Mouse (Mus musculus): ENCODE measurements around the gene Olfr45. TPM values are rescaled to one million over a fixed set of nuclear protein-coding genes. Genes with fewer than 3 reads are reported as not detected.

Olfr45 gene
- total and polyA plus RNA-seq, 3 experiments: not detected

DNA sequence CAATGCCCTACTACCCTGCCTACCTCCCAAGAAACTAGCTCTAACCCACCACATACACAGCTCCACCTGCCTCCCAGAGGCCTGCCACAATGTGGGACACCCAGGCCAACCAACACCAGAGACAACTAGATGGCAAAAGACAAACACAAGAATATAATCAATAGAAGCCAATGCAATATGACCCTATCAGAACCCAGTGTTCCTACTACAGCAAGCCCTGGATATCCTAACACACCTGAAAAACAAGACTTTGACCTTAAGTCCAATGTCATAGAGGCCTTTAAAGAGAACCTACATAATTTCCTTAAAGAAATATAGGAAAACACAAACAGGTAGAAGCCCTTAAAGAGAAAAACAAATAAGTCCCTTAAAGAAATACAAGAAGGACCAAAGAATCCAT lies 43.8 kb downstream of the Olfr45 start:
- peaks cover 47% of the 10 kb centered on the region for H3K27me3 ChIP-seq (replicated peaks)
- TF ChIP-seq PAX5 (IDR thresholded peaks at IDR 0.05; ENCODE audit: low read length): no peak
- TF ChIP-seq MAZ (IDR thresholded peaks at IDR 0.05; ENCODE audit: low read depth, low read length): no peak
- no peak for TF ChIP-seq EP300 (IDR thresholded peaks at IDR 0.05; ENCODE audit: low read length)
- no peak for TF ChIP-seq POLR2AphosphoS2 (IDR thresholded peaks at IDR 0.05; ENCODE audit: low read depth, low read length)
- TF ChIP-seq USF1 (IDR thresholded peaks at IDR 0.05; ENCODE audit: low read depth, low read length): no peak
- no peak for TF ChIP-seq GABPA (IDR thresholded peaks at IDR 0.05; ENCODE audit: insufficient replicate concordance, low read depth, low read length)
- TF ChIP-seq SIN3A (IDR thresholded peaks at IDR 0.05; ENCODE audit: low read length): no peak
- TF ChIP-seq MEF2A (IDR thresholded peaks at IDR 0.05; ENCODE audit: borderline replicate concordance, low read depth, low read length): no peak
- no peak for TF ChIP-seq BHLHE40 (IDR thresholded peaks at IDR 0.05; ENCODE audit: low read depth, low read length)
- TF ChIP-seq RCOR1 (conservative IDR thresholded peaks at IDR 0.05; ENCODE audit: low read depth, low read length): no peak
- TF ChIP-seq SMC3 (IDR thresholded peaks at IDR 0.05; ENCODE audit: low read depth, low read length): no peak
- no peak for TF ChIP-seq MYC (IDR thresholded peaks at IDR 0.05; ENCODE audit: low read depth, low read length)
- no peak for TF ChIP-seq CHD2 (IDR thresholded peaks at IDR 0.05; ENCODE audit: low read length)
- TF ChIP-seq HCFC1 (IDR thresholded peaks at IDR 0.05; ENCODE audit: low read depth, low read length): no peak
- no peak for TF ChIP-seq IRF4 (IDR thresholded peaks at IDR 0.05; ENCODE audit: low read depth, low read length)
- TF ChIP-seq NRF1 (IDR thresholded peaks at IDR 0.05; ENCODE audit: low read depth, low read length): no peak
- TF ChIP-seq ZNF384 (IDR thresholded peaks at IDR 0.05; ENCODE audit: low read depth, low read length): no peak
- no peak for TF ChIP-seq USF2 (conservative IDR thresholded peaks at IDR 0.05; ENCODE audit: low read depth, low read length)
- no peak for TF ChIP-seq JUND (conservative IDR thresholded peaks at IDR 0.05; ENCODE audit: low read depth, low read length)
- no peaks in the 10 kb centered on the region for H3K79me2 ChIP-seq (replicated peaks; ENCODE audit: control insufficient read depth, extremely low read depth, insufficient read depth, poor library complexity, severe bottlenecking)
- no peak overlapping the region for H3K9ac ChIP-seq (ENCODE audit: insufficient read depth, low read depth)
- no peaks in the 10 kb centered on the region for H3K36me3 ChIP-seq (replicated peaks in 1 of 2; ENCODE audit: control insufficient read depth in 1 of 2, insufficient read depth in 1 of 2, low read length in 1 of 2)
- H3K4me1 ChIP-seq (ENCODE audit: control insufficient read depth in 1 of 2, insufficient read depth in 2 of 2): no peaks in the 10 kb centered on the region
- dilution Hi-C loops (cut with MboI; ENCODE audit: extremely low pct_ligation_motif_present, extremely low pct_unique_long_range_greater_than_20kb, low sequenced_read_pairs): no loop called here
- H3K9me3 ChIP-seq (replicated peaks; ENCODE audit: low read length): peaks cover 3% of the 10 kb centered on the region
- H3K4me2 ChIP-seq (ENCODE audit: insufficient read depth, low read depth, poor library complexity, severe bottlenecking): no peak overlapping the region
- in situ Hi-C loops (cut with MboI; ENCODE audit: low pct_ligation_motif_present, low pct_unique_long_range_greater_than_20kb, low sequenced_read_pairs): no loop called here
- DNase-seq (ENCODE audit: extremely low read depth): no peak
- H3K27ac ChIP-seq (ENCODE audit: insufficient read depth, low read depth): no peak overlapping the region
- no peak overlapping the region for H3K4me3 ChIP-seq (replicated peaks in 1 of 3; ENCODE audit: low read depth in 2 of 3, low read length in 2 of 3, poor library complexity in 1 of 3)

DNA sequence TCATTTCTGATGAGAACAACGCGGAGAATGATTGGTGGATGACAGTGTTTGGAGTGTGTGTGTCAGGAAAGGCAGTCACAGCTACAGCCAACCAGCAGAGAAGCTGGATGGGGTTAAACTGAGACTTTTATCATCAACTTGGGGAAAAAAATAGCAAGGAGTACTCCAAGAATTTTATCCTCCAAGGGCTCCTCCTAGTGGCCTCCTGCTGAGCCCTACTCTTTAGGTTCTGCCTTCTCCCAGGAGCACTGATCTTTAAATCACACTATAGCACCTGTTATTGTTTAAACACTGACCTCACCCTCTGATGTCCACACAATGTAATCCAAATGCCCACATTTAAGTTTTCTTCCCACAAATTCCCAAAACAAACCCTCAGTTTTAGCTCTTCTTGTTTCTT lies 51.4 kb downstream of the Olfr45 start:
- Histone ChIP-seq H3K9me3 (replicated peaks; ENCODE audit: low read length) (no peaks in the 10 kb centered on the region), H3K79me2 (replicated peaks; ENCODE audit: control insufficient read depth, extremely low read depth, insufficient read depth, poor library complexity, severe bottlenecking) (no peaks in the 10 kb centered on the region), H3K4me2 (ENCODE audit: insufficient read depth, low read depth, poor library complexity, severe bottlenecking) (no peak overlapping the region), H3K4me1 (ENCODE audit: control insufficient read depth in 1 of 2, insufficient read depth in 2 of 2) (no peaks in the 10 kb centered on the region), H3K4me3 (replicated peaks in 1 of 3; ENCODE audit: low read depth in 2 of 3, low read length in 2 of 3, poor library complexity in 1 of 3) (no peak overlapping the region), H3K27ac (ENCODE audit: insufficient read depth, low read depth) (no peak overlapping the region), H3K9ac (ENCODE audit: insufficient read depth, low read depth) (no peak overlapping the region), H3K27me3 (replicated peaks) (peaks cover 54% of the 10 kb centered on the region), H3K36me3 (replicated peaks in 1 of 2; ENCODE audit: control insufficient read depth in 1 of 2, insufficient read depth in 1 of 2, low read length in 1 of 2) (no peaks in the 10 kb centered on the region)
- no peak for DNase-seq (ENCODE audit: extremely low read depth)
- in situ Hi-C loops (cut with MboI; ENCODE audit: low pct_ligation_motif_present, low pct_unique_long_range_greater_than_20kb, low sequenced_read_pairs) (no loop called here), dilution Hi-C loops (cut with MboI; ENCODE audit: extremely low pct_ligation_motif_present, extremely low pct_unique_long_range_greater_than_20kb, low sequenced_read_pairs) (no loop called here)
- TF ChIP-seq KAT2A (IDR thresholded peaks at IDR 0.05; ENCODE audit: insufficient replicate concordance, low read length) (no peak), CTCF (conservative IDR thresholded peaks at IDR 0.05 in 1 of 2, IDR thresholded peaks at IDR 0.05 in 1 of 2; ENCODE audit: low read depth in 2 of 2, low read length in 2 of 2) (peak in 1 of 2 experiments; percentile 37; a peak in 2 of 4 replicates)

Other genes with a start within 250 kb of the Olfr45 start
Only the 20 nearest of the 22 such genes appear.
- gene Olfr535, start 197.7 kb upstream of the Olfr45 start, total RNA-seq (2012; rRNA removed): not detected in 2 replicates
- gene Olfr535, start 197.7 kb upstream of the Olfr45 start, total RNA-seq (2014; rRNA removed): not detected in 2 replicates
- gene Olfr535, start 197.7 kb upstream of the Olfr45 start, polyA plus RNA-seq (2012; ENCODE audit: insufficient read length, low read depth): not detected in 2 replicates
- not detected in 2 replicates for gene Olfr536, start 174.6 kb upstream of the Olfr45 start, total RNA-seq (2012; rRNA removed)
- gene Olfr536, start 174.6 kb upstream of the Olfr45 start, total RNA-seq (2014; rRNA removed): not detected in 2 replicates
- not detected in 2 replicates for gene Olfr536, start 174.6 kb upstream of the Olfr45 start, polyA plus RNA-seq (2012; ENCODE audit: insufficient read length, low read depth)
- not detected in 2 replicates for gene Olfr538, start 114.1 kb upstream of the Olfr45 start, total RNA-seq (2012; rRNA removed)
- not detected in 2 replicates for gene Olfr538, start 114.1 kb upstream of the Olfr45 start, total RNA-seq (2014; rRNA removed)
- not detected in 2 replicates for gene Olfr538, start 114.1 kb upstream of the Olfr45 start, polyA plus RNA-seq (2012; ENCODE audit: insufficient read length, low read depth)
- not detected in 2 replicates for gene Olfr46, start 80.7 kb upstream of the Olfr45 start, total RNA-seq (2012; rRNA removed)
- gene Olfr46, start 80.7 kb upstream of the Olfr45 start, total RNA-seq (2014; rRNA removed): not detected in 2 replicates
- not detected in 2 replicates for gene Olfr46, start 80.7 kb upstream of the Olfr45 start, polyA plus RNA-seq (2012; ENCODE audit: insufficient read length, low read depth)
- not detected in 2 replicates for gene Olfr61, start 53.0 kb upstream of the Olfr45 start, total RNA-seq (2012; rRNA removed)
- gene Olfr61, start 53.0 kb upstream of the Olfr45 start, total RNA-seq (2014; rRNA removed): not detected in 2 replicates
- gene Olfr61, start 53.0 kb upstream of the Olfr45 start, polyA plus RNA-seq (2012; ENCODE audit: insufficient read length, low read depth): not detected in 2 replicates
- not detected in 2 replicates for gene Olfr53, start 35.5 kb upstream of the Olfr45 start, total RNA-seq (2012; rRNA removed)
- not detected in 2 replicates for gene Olfr53, start 35.5 kb upstream of the Olfr45 start, total RNA-seq (2014; rRNA removed)
- not detected in 2 replicates for gene Olfr53, start 35.5 kb upstream of the Olfr45 start, polyA plus RNA-seq (2012; ENCODE audit: insufficient read length, low read depth)
- not detected in 2 replicates for gene Olfr539, start 22.0 kb upstream of the Olfr45 start, total RNA-seq (2012; rRNA removed)
- gene Olfr539, start 22.0 kb upstream of the Olfr45 start, total RNA-seq (2014; rRNA removed): not detected in 2 replicates
- gene Olfr539, start 22.0 kb upstream of the Olfr45 start, polyA plus RNA-seq (2012; ENCODE audit: insufficient read length, low read depth): not detected in 2 replicates
- not detected in 2 replicates for gene Olfr541, start 15.3 kb downstream of the Olfr45 start, total RNA-seq (2012; rRNA removed)
- not detected in 2 replicates for gene Olfr541, start 15.3 kb downstream of the Olfr45 start, total RNA-seq (2014; rRNA removed)
- gene Olfr541, start 15.3 kb downstream of the Olfr45 start, polyA plus RNA-seq (2012; ENCODE audit: insufficient read length, low read depth): not detected in 2 replicates
- not detected in 2 replicates for gene Cyp2e1, start 81.8 kb downstream of the Olfr45 start, total RNA-seq (2012; rRNA removed)
- not detected in 2 replicates for gene Cyp2e1, start 81.8 kb downstream of the Olfr45 start, total RNA-seq (2014; rRNA removed)
- gene Cyp2e1, start 81.8 kb downstream of the Olfr45 start, polyA plus RNA-seq (2012; ENCODE audit: insufficient read length, low read depth): not detected in 2 replicates
- gene Syce1, start 105.9 kb downstream of the Olfr45 start, total RNA-seq (2012; rRNA removed): not detected in 2 replicates
- not detected in 2 replicates for gene Syce1, start 105.9 kb downstream of the Olfr45 start, total RNA-seq (2014; rRNA removed)
- gene Syce1, start 105.9 kb downstream of the Olfr45 start, polyA plus RNA-seq (2012; ENCODE audit: insufficient read length, low read depth): not detected in 2 replicates
- gene Zfp941, start 140.2 kb downstream of the Olfr45 start, total RNA-seq (2012; rRNA removed): 0.29 and 0.34 TPM in 2 replicates
- not detected in 2 replicates for gene Zfp941, start 140.2 kb downstream of the Olfr45 start, total RNA-seq (2014; rRNA removed)
- not detected in 2 replicates for gene Zfp941, start 140.2 kb downstream of the Olfr45 start, polyA plus RNA-seq (2012; ENCODE audit: insufficient read length, low read depth)
- gene Urah, start 153.1 kb downstream of the Olfr45 start, total RNA-seq (2012; rRNA removed): not detected in 2 replicates
- gene Urah, start 153.1 kb downstream of the Olfr45 start, total RNA-seq (2014; rRNA removed): not detected in 2 replicates
- not detected in 2 replicates for gene Urah, start 153.1 kb downstream of the Olfr45 start, polyA plus RNA-seq (2012; ENCODE audit: insufficient read length, low read depth)
- not detected in 2 replicates for gene Scgb1c1, start 163.6 kb downstream of the Olfr45 start, total RNA-seq (2012; rRNA removed)
- not detected in 2 replicates for gene Scgb1c1, start 163.6 kb downstream of the Olfr45 start, total RNA-seq (2014; rRNA removed)
- gene Scgb1c1, start 163.6 kb downstream of the Olfr45 start, polyA plus RNA-seq (2012; ENCODE audit: insufficient read length, low read depth): not detected in 2 replicates
- not detected in 2 replicates for gene Odf3, start 165.9 kb downstream of the Olfr45 start, total RNA-seq (2012; rRNA removed)
- gene Odf3, start 165.9 kb downstream of the Olfr45 start, total RNA-seq (2014; rRNA removed): not detected in 2 replicates
- gene Odf3, start 165.9 kb downstream of the Olfr45 start, polyA plus RNA-seq (2012; ENCODE audit: insufficient read length, low read depth): not detected in 2 replicates
- gene Gm45785, start 174.4 kb downstream of the Olfr45 start, total RNA-seq (2012; rRNA removed): not detected in 2 replicates
- not detected in 2 replicates for gene Gm45785, start 174.4 kb downstream of the Olfr45 start, total RNA-seq (2014; rRNA removed)
- gene Gm45785, start 174.4 kb downstream of the Olfr45 start, polyA plus RNA-seq (2012; ENCODE audit: insufficient read length, low read depth): not detected in 2 replicates
- gene Ric8a, start 175.0 kb downstream of the Olfr45 start, total RNA-seq (2012; rRNA removed): 66.5 and 80.9 TPM in 2 replicates
- 53.2 and 54.2 TPM in 2 replicates for gene Ric8a, start 175.0 kb downstream of the Olfr45 start, total RNA-seq (2014; rRNA removed)
- 56.4 and 61.9 TPM in 2 replicates for gene Ric8a, start 175.0 kb downstream of the Olfr45 start, polyA plus RNA-seq (2012; ENCODE audit: insufficient read length, low read depth)
- gene Bet1l, start 175.6 kb downstream of the Olfr45 start, total RNA-seq (2012; rRNA removed): 13.8 and 16.7 TPM in 2 replicates
- 11.6 and 13.1 TPM in 2 replicates for gene Bet1l, start 175.6 kb downstream of the Olfr45 start, total RNA-seq (2014; rRNA removed)
- gene Bet1l, start 175.6 kb downstream of the Olfr45 start, polyA plus RNA-seq (2012; ENCODE audit: insufficient read length, low read depth): 24.3 and 25.1 TPM in 2 replicates
- 165 and 189 TPM in 2 replicates for gene Psmd13, start 200.0 kb downstream of the Olfr45 start, total RNA-seq (2012; rRNA removed)
- 166 and 168 TPM in 2 replicates for gene Psmd13, start 200.0 kb downstream of the Olfr45 start, total RNA-seq (2014; rRNA removed)
- 185 and 245 TPM in 2 replicates for gene Psmd13, start 200.0 kb downstream of the Olfr45 start, polyA plus RNA-seq (2012; ENCODE audit: insufficient read length, low read depth)
- gene Sirt3, start 200.4 kb downstream of the Olfr45 start, total RNA-seq (2012; rRNA removed): 17.8 and 23.7 TPM in 2 replicates
- gene Sirt3, start 200.4 kb downstream of the Olfr45 start, total RNA-seq (2014; rRNA removed): 14.9 and 16.6 TPM in 2 replicates
- 10.3 and 12.6 TPM in 2 replicates for gene Sirt3, start 200.4 kb downstream of the Olfr45 start, polyA plus RNA-seq (2012; ENCODE audit: insufficient read length, low read depth)
- not detected in 2 replicates for gene Cox8b, start 218.5 kb downstream of the Olfr45 start, total RNA-seq (2012; rRNA removed)
- gene Cox8b, start 218.5 kb downstream of the Olfr45 start, total RNA-seq (2014; rRNA removed): not detected in 2 replicates
- gene Cox8b, start 218.5 kb downstream of the Olfr45 start, polyA plus RNA-seq (2012; ENCODE audit: insufficient read length, low read depth): not detected in 2 replicates

Measured in CH12.LX (cell line).